Mouse (Mus musculus) myocyte (in vitro differentiated cells): ENCODE data around the gene Slc10a3. TPM values are rescaled to one million over a fixed set of nuclear protein-coding genes. Genes with fewer than 3 reads are reported as not detected.

Source experiments
- H3K27me3 ChIP-seq: one replicate; pipeline ENCODE4 v1.6.1; 2011; ENCODE audit not compliant: control insufficient read depth, insufficient read depth, insufficient read length
- H3K36me3 ChIP-seq: one replicate; pipeline ENCODE4 v1.6.1; 2011; ENCODE audit not compliant: control insufficient read depth, insufficient read depth
- H3K4me2 ChIP-seq: one replicate; pipeline ENCODE4 v1.6.1; 2011; ENCODE audit warnings: low read depth, control low read depth
- H3K4me3 ChIP-seq: one replicate; pipeline ENCODE4 v1.5.1; 2011; ENCODE audit warnings: mild to moderate bottlenecking, control low read depth, moderate library complexity
- H3K79me2 ChIP-seq: one replicate; pipeline ENCODE4 v1.6.1; 2011; ENCODE audit not compliant: control insufficient read depth, insufficient read depth
- H3ac ChIP-seq: one replicate; pipeline ENCODE4 v1.6.1; 2011; ENCODE audit not compliant: control insufficient read depth, insufficient read length
- CEBPB ChIP-seq: IDR thresholded peaks from 2 replicates; pipeline ENCODE4 v1.6.1; 2011; ENCODE audit warnings: mild to moderate bottlenecking, moderate library complexity; ENCODE audit not compliant: poor library complexity, insufficient read depth, severe bottlenecking
- E2F4 ChIP-seq: IDR thresholded peaks from one replicate; pipeline ENCODE4 v1.6.1; 2011; ENCODE audit warnings: mild to moderate bottlenecking, control low read depth, moderate library complexity; ENCODE audit not compliant: insufficient read depth
- MAX ChIP-seq: IDR thresholded peaks from one replicate; pipeline ENCODE4 v1.6.1; 2011; ENCODE audit warnings: low read depth, mild to moderate bottlenecking, control low read depth
- MYOD1 ChIP-seq, 3 experiments: IDR thresholded peaks; one replicate each; pipeline ENCODE4 v1.6.1; 2011; ENCODE audit warnings: control low read depth in 2 of 3, low read depth in 2 of 3, mild to moderate bottlenecking in 2 of 3, moderate library complexity in 1 of 3; ENCODE audit not compliant: insufficient read length in 2 of 3, control insufficient read depth in 1 of 3
- MYOG ChIP-seq, 3 experiments: IDR thresholded peaks; one replicate each; pipeline ENCODE4 v1.6.1; 2011; ENCODE audit warnings: control low read depth in 2 of 3, low read depth in 2 of 3, mild to moderate bottlenecking in 2 of 3; ENCODE audit not compliant: insufficient read length in 2 of 3, control insufficient read depth in 1 of 3, insufficient read depth in 1 of 3
- POLR2A ChIP-seq: IDR thresholded peaks from one replicate; pipeline ENCODE4 v1.6.1; 2011; ENCODE audit warnings: low read depth, mild to moderate bottlenecking, control low read depth, moderate library complexity; ENCODE audit not compliant: insufficient read length
- POLR2AphosphoS2 ChIP-seq: IDR thresholded peaks from one replicate; pipeline ENCODE4 v1.6.1; 2011; ENCODE audit warnings: low read depth, control low read depth; ENCODE audit not compliant: insufficient read length
- REST ChIP-seq: IDR thresholded peaks from one replicate; pipeline ENCODE4 v1.6.1; 2011; ENCODE audit warnings: mild to moderate bottlenecking, control low read depth, moderate library complexity; ENCODE audit not compliant: insufficient read depth, insufficient read length
- SRF ChIP-seq: IDR thresholded peaks from one replicate; pipeline ENCODE4 v1.6.1; 2011; ENCODE audit warnings: low read depth; ENCODE audit not compliant: control insufficient read depth, insufficient read length
- TCF12 ChIP-seq: IDR thresholded peaks from one replicate; pipeline ENCODE4 v1.6.1; 2011; ENCODE audit warnings: mild to moderate bottlenecking, control low read depth; ENCODE audit not compliant: poor library complexity, insufficient read depth, severe bottlenecking
- TCF3 ChIP-seq: IDR thresholded peaks from one replicate; pipeline ENCODE4 v1.6.1; 2011; ENCODE audit warnings: low read depth, control low read depth; ENCODE audit not compliant: insufficient read length
- USF1 ChIP-seq: IDR thresholded peaks from one replicate; pipeline ENCODE4 v1.6.1; 2011; ENCODE audit warnings: low read depth, mild to moderate bottlenecking, control low read depth, moderate library complexity
- polyA plus RNA-seq: library from polyadenylated mRNA; unstranded; fragments of >200 nt; fragmentation: generic; extraction: Trizol; gene quantifications from one replicate; pipeline ENCODE4 v1.2.1, GENCODE M21; 2012; ENCODE audit warnings: missing spikeins

Gene Slc10a3
- polyA plus RNA-seq, 1 experiment, result 11.2 TPM

DNA sequence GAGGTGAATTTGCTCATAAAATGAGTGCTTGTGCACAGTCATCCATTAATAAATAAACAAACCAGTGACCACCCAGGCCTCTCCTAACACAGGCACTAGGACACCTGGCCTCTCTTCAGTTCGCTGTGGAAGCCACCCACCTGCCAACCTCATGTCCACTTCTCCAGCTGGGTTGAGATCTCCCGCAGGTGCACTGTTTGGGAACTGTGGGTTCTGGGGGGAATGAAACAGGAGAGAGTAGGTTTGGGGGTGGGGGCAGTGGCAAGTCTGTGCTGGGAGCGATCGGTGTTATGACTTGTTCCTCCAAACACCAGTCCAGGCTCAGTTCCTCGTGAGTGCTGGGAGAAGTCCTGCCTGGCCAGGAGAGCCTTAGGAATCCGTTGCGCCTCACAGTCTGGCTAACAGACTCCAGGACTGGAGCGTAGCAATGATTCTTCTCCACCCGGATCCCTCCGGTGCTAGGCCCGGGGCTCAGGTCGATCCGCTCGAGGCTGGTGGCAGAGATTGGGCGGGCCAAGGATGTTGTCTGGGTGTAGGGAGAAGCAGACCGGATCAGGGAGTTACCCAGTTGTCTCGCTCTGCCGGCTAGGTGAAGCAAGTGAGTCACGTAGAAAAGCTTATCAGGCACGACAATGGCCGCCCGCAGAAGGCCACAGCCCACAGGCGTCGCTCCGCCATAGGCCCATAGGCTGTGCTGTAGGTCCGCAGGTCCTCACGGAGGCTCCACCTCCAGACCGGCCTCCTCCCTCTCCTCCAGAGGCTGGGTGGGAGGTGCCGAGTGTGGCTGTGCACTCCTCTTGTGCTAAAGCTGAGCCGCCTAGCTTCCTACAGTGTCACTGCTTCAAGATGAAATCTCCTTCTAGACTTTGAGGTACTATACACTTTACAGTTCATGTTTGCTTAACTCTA lies 19.6 kb upstream of the Slc10a3 start, which contains the start of the genes Fam3a and Ikbkg:
TSS of gene Fam3a (minus strand) at position 738 of the 909 bp plus-strand sequence.
TSS of gene Ikbkg (plus strand) at position 756 of the 909 bp plus-strand sequence.
- Histone ChIP-seq H3K36me3 (no peaks in the 10 kb centered on the region), H3K79me2 (no peaks in the 10 kb centered on the region), H3K27me3 (no peaks in the 10 kb centered on the region), H3ac (no peak within 1 kb of the TSS), H3K4me3 (peak within 1 kb of the TSS; percentile 52), H3K4me2 (peak within 1 kb of the TSS; percentile 89)
- no peak for TF ChIP-seq TCF3
- TF ChIP-seq E2F4, result no peak
- no peak for TF ChIP-seq MYOG (IDR thresholded peaks at IDR 0.05; ENCODE audit: control insufficient read depth in 1 of 3, insufficient read depth in 1 of 3, insufficient read length in 2 of 3, low read depth in 2 of 3)
- TF ChIP-seq MYOD1 (IDR thresholded peaks at IDR 0.05; ENCODE audit: control insufficient read depth in 1 of 3, insufficient read length in 2 of 3, low read depth in 2 of 3), result no peak
- TF ChIP-seq USF1, result no peak
- TF ChIP-seq POLR2AphosphoS2, result peak; percentile 85
- TF ChIP-seq POLR2A, result peak; percentile 84
- TF ChIP-seq TCF12, result no peak
- TF ChIP-seq REST, result no peak
- TF ChIP-seq MAX, result no peak
- no peak for TF ChIP-seq SRF
- TF ChIP-seq CEBPB, result no peak

DNA sequence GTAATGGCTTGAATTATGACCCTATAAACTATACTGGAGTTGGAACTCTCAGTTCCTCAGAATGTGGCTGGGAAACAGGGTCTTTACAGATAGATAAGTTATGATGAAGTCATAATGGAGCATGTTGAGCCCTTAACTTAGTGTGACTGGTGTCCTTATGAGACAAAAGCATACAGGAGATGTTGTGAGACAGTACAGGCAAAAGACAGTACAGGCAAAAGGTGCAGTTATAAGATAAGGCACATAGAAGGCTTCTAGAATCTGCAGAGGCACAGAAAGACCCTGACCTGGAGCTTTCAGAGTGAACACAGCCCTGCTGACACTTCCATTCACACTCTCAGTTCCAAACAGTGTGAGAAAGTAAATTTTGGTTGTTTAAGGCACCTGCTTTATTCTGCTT lies 15.0 kb upstream of the Slc10a3 start:
- TF ChIP-seq E2F4 (no peak), POLR2A (no peak), MYOG (IDR thresholded peaks at IDR 0.05; ENCODE audit: control insufficient read depth in 1 of 3, insufficient read depth in 1 of 3, insufficient read length in 2 of 3, low read depth in 2 of 3) (no peak), USF1 (no peak), CEBPB (no peak), TCF12 (no peak), MAX (no peak), REST (no peak), SRF (no peak), POLR2AphosphoS2 (no peak), TCF3 (no peak), MYOD1 (IDR thresholded peaks at IDR 0.05; ENCODE audit: control insufficient read depth in 1 of 3, insufficient read length in 2 of 3, low read depth in 2 of 3) (no peak)
- H3K36me3 ChIP-seq, result no peaks in the 10 kb centered on the region
- no peaks in the 10 kb centered on the region for H3K79me2 ChIP-seq
- H3ac ChIP-seq, result no peak overlapping the region
- no peaks in the 10 kb centered on the region for H3K27me3 ChIP-seq
- H3K4me2 ChIP-seq, result no peak overlapping the region
- H3K4me3 ChIP-seq, result no peak overlapping the region

GRCm38 (mm10) chrX:74384451-74384850 lies 11.3 kb upstream of the Slc10a3 start:
- no peaks in the 10 kb centered on the region for H3K36me3 ChIP-seq
- TF ChIP-seq TCF3 (no peak), CEBPB (no peak), POLR2AphosphoS2 (no peak), REST (no peak), E2F4 (no peak), MYOG (IDR thresholded peaks at IDR 0.05; ENCODE audit: control insufficient read depth in 1 of 3, insufficient read depth in 1 of 3, insufficient read length in 2 of 3, low read depth in 2 of 3) (no peak), MAX (no peak), USF1 (no peak), TCF12 (no peak), MYOD1 (IDR thresholded peaks at IDR 0.05; ENCODE audit: control insufficient read depth in 1 of 3, insufficient read length in 2 of 3, low read depth in 2 of 3) (no peak), SRF (no peak), POLR2A (no peak)
- H3K4me2 ChIP-seq, result no peak overlapping the region
- H3ac ChIP-seq, result no peak overlapping the region
- H3K4me3 ChIP-seq, result no peak overlapping the region
- no peaks in the 10 kb centered on the region for H3K27me3 ChIP-seq
- no peaks in the 10 kb centered on the region for H3K79me2 ChIP-seq

- Histone ChIP-seq H3K4me2 (peak overlapping the region; percentile 73), H3K36me3 (no peaks in the 10 kb centered on the region), H3K79me2 (peaks cover 7% of the 10 kb centered on the region), H3K27me3 (no peaks in the 10 kb centered on the region), H3K4me3 (peak overlapping the region; percentile 60), H3ac (peak overlapping the region; percentile 33)
- peak; percentile 72 for TF ChIP-seq POLR2A
- no peak for TF ChIP-seq E2F4
- no peak for TF ChIP-seq SRF
- TF ChIP-seq USF1, result no peak
- TF ChIP-seq POLR2AphosphoS2, result peak; percentile 67
Measured at GRCm38 (mm10) chrX:74368209-74368909, 4.8 kb downstream of the Slc10a3 start.
